Mouse (Mus musculus): ENCODE measurements around the gene Cops7a.

- TF ChIP-seq CTCF (IDR thresholded peaks at IDR 0.05; ENCODE audit: low read depth) (no peak), EP300 (IDR thresholded peaks at IDR 0.05; ENCODE audit: low read depth) (no peak)
These were observed 30.7 kb downstream of the Cops7a start for GRCm38 (mm10) chr6:124934670-124935069.
